Mouse (Mus musculus) heart, postnatal 0 days (tissue): ENCODE measurements at regions not wholly inside any gene's neighbourhood (a gene's known extent, or its start where the extent isn't known, plus 50 kb on each side); places are given as distances from the start of the nearest gene placed in this dataset.

Source experiments
- ATAC-seq: fragments of 200-750 bp; cut with Nextera tagmentation; 2 replicates; pipeline ENCODE4 v1.8.0; 2017; ENCODE audit warnings: low read depth, moderate number of reproducible peaks, moderate library complexity; ENCODE audit not compliant: insufficient read depth
- DNase-seq: peaks from one replicate; pipeline ENCODE4 v3.0.0-alpha.2; 2016; ENCODE audit warnings: low spot score
- H3K27ac ChIP-seq: fragments of 300-500 bp; sonication (generic); 2 replicates; pipeline ENCODE4 v1.5.1; 2014; ENCODE audit warnings: low read depth, mild to moderate bottlenecking
- H3K27me3 ChIP-seq: fragments of 300-500 bp; sonication (generic); 2 replicates; pipeline ENCODE4 v1.6.1; 2014; ENCODE audit warnings: low read length, mixed read lengths; ENCODE audit not compliant: control insufficient read depth, insufficient read depth
- H3K36me3 ChIP-seq: fragments of 300-500 bp; sonication (generic); replicated peaks from 2 replicates; pipeline ENCODE4 v1.6.1; 2014; ENCODE audit warnings: low read length, mixed read lengths; ENCODE audit not compliant: control insufficient read depth, insufficient read depth
- H3K4me1 ChIP-seq: fragments of 300-500 bp; sonication (generic); 2 replicates; pipeline ENCODE4 v1.6.1; 2014; ENCODE audit warnings: antibody characterized with exemption; ENCODE audit not compliant: control insufficient read depth, insufficient read depth
- H3K4me2 ChIP-seq: fragments of 300-500 bp; sonication (generic); 2 replicates; pipeline ENCODE4 v1.6.1; 2014; ENCODE audit warnings: low read depth, mild to moderate bottlenecking, low read length, moderate library complexity
- H3K4me3 ChIP-seq: fragments of 300-500 bp; sonication (generic); 2 replicates; pipeline ENCODE4 v1.5.1; 2014; ENCODE audit warnings: low read depth, low read length
- H3K9ac ChIP-seq: fragments of 300-500 bp; sonication (generic); replicated peaks from 2 replicates; pipeline ENCODE4 v1.6.1; 2014; ENCODE audit warnings: low read depth, low read length, mixed read lengths
- H3K9me3 ChIP-seq: fragments of 300-500 bp; sonication (generic); replicated peaks from 2 replicates; pipeline ENCODE4 v1.6.1; 2016; ENCODE audit warnings: low read length; ENCODE audit not compliant: control insufficient read depth
- CTCF ChIP-seq: IDR thresholded peaks from 2 replicates; pipeline ENCODE4 v1.5.1; 2016; ENCODE audit warnings: antibody characterized with exemption, control low read depth, low read depth
- EP300 ChIP-seq: IDR thresholded peaks from 2 replicates; pipeline ENCODE4 v1.6.1; 2016; ENCODE audit warnings: antibody characterized with exemption, low read depth
- WGBS: fragments of 180-500 bp; shearing (Covaris S2); extraction: QIAGEN DNeasy Blood & Tissue Kit; methylation state at CpG from one replicate; pipeline ENCODE4 v1.1.7; 2014; 5-methylcytosine and 5-hydroxymethylcytosine counted together

GRCm38 (mm10) chr2:172777774-172778173 is 162.3 kb downstream of the Bmp7 start:
- Histone ChIP-seq H3K9me3 (no peaks in the 10 kb centered on the region), H3K9ac (no peak overlapping the region), H3K36me3 (no peaks in the 10 kb centered on the region), H3K27me3 (no peaks in the 10 kb centered on the region), H3K27ac (no peak overlapping the region), H3K4me1 (no peaks in the 10 kb centered on the region), H3K4me3 (no peak overlapping the region), H3K4me2 (no peak overlapping the region)
- TF ChIP-seq CTCF (no peak), EP300 (no peak)
- 63% methylated on average over 2 of the region's 2 CpGs for WGBS
- DNase-seq (no peak), ATAC-seq (no peak)

GRCm38 (mm10) chr2:172779096-172779495 is 161.0 kb downstream of the Bmp7 start:
- Histone ChIP-seq H3K9me3 (0 out of 2 replicates have a peak, but pooled peaks cover 7% of the 10 kb centered on the region), H3K27ac (no peak overlapping the region), H3K4me3 (no peak overlapping the region), H3K4me2 (no peak overlapping the region), H3K9ac (no peak overlapping the region), H3K36me3 (no peaks in the 10 kb centered on the region), H3K27me3 (no peaks in the 10 kb centered on the region), H3K4me1 (no peaks in the 10 kb centered on the region)
- DNase-seq: no peak
- TF ChIP-seq EP300 (no peak), CTCF (no peak)
- WGBS: 20% methylated on average over 5 of the region's 5 CpGs
- ATAC-seq: no peak

DNA sequence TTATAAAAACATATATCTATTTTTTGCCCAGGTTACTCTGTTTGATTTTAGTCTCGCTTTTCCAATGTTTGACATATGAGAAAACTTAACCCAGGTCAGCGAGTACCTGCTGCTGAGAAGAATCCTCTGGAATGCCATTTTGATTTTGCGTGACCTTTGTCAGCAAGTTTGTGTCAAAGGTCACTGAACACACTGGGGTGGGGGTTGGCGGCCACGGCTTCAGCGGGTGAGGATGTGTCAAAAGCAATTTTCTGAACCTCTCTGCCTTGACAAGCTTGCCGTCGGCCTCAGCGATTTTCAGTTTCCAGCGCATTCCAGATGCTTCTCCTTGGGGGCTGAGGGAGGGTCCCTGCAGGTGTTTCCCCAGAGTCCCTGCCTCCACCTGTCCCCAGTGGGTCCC is 157.4 kb downstream of the Bmp7 start:
- ATAC-seq (no peak), DNase-seq (no peak)
- Histone ChIP-seq H3K36me3 (no peaks in the 10 kb centered on the region), H3K9me3 (0 out of 2 replicates have a peak, but pooled peaks cover 8% of the 10 kb centered on the region), H3K4me3 (no peak overlapping the region), H3K9ac (no peak overlapping the region), H3K27ac (no peak overlapping the region), H3K4me1 (no peaks in the 10 kb centered on the region), H3K27me3 (peaks cover 10% of the 10 kb centered on the region; the same call in 1 of the 2 replicates), H3K4me2 (no peak overlapping the region)
- 73% methylated on average over 10 of the region's 10 CpGs for WGBS
- TF ChIP-seq CTCF (no peak), EP300 (no peak)

GRCm38 (mm10) chr2:172786297-172786696 is 153.8 kb downstream of the Bmp7 start:
- no peak overlapping the region for H3K4me2 ChIP-seq
- no peak overlapping the region for H3K27ac ChIP-seq
- TF ChIP-seq CTCF (no peak), EP300 (no peak)
- H3K36me3 ChIP-seq: no peaks in the 10 kb centered on the region
- H3K4me3 ChIP-seq: no peak overlapping the region
- WGBS: 18% methylated on average over 2 of the region's 2 CpGs
- DNase-seq: no peak
- ATAC-seq: no peak
- peaks cover 34% of the 10 kb centered on the region for H3K27me3 ChIP-seq
- 0 out of 2 replicates have a peak, but pooled peaks cover 8% of the 10 kb centered on the region for H3K9me3 ChIP-seq
- no peak overlapping the region for H3K9ac ChIP-seq
- H3K4me1 ChIP-seq: no peaks in the 10 kb centered on the region

DNA sequence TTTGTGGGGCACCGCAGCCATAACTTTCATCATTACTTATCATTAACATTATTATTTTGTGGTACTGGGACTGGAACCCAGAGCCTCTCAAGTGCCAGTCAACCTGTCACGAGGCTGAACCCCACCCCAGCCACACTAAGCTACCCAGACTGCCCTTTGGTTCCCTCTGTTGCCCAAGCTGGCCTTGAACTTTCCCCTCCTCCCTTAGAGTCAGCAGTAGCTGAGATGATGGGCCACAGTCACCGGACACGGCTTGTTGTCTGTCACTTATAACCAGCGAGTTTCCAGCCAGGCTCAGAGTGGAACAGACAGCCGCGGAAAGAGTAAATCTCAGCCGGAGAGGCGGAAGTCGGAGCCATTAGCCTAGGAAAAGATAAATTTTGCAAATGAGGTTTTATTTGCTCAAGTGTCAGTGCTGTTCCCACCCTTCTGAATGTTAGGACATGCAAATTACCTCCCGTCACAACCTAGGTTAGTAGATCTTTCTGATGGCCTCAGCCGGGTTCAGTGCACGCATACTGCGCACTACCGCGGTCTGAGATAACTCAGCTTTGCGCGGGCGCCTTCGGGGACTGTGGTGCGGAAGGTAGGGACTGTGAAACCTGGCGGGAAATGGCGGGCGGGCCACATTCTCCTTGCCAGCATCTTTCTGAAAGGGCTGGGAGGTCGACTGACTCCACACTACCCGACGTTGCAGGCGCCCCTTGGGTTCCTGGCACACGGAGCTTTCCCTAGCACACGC is 152.7 kb downstream of the Bmp7 start:
- Histone ChIP-seq H3K4me1 (no peaks in the 10 kb centered on the region), H3K9ac (no peak overlapping the region), H3K9me3 (0 out of 2 replicates have a peak, but pooled peaks cover 8% of the 10 kb centered on the region), H3K4me2 (peak overlapping the region; percentile 43), H3K27me3 (peaks cover 34% of the 10 kb centered on the region), H3K4me3 (peak overlapping the region; percentile 23), H3K36me3 (no peaks in the 10 kb centered on the region), H3K27ac (no peak overlapping the region)
- ATAC-seq (no peak), DNase-seq (no peak)
- whole genome bisulfite sequencing: 27% methylated on average over 30 of the region's 30 CpGs
- TF ChIP-seq CTCF (no peak), EP300 (no peak)

GRCm38 (mm10) chr2:172789260-172789659 is 150.9 kb downstream of the Bmp7 start:
- TF ChIP-seq CTCF (no peak), EP300 (no peak)
- Histone ChIP-seq H3K4me1 (no peaks in the 10 kb centered on the region), H3K27ac (no peak overlapping the region), H3K9ac (no peak overlapping the region), H3K36me3 (no peaks in the 10 kb centered on the region), H3K9me3 (no peaks in the 10 kb centered on the region), H3K27me3 (peaks cover 34% of the 10 kb centered on the region), H3K4me3 (no peak overlapping the region), H3K4me2 (no peak overlapping the region)
- WGBS: 35% methylated on average over 10 of the region's 10 CpGs
- DNase-seq: no peak
- no peak for ATAC-seq
